Mouse (Mus musculus): ENCODE measurements around the gene Ildr1.

Ildr1 gene

DNA sequence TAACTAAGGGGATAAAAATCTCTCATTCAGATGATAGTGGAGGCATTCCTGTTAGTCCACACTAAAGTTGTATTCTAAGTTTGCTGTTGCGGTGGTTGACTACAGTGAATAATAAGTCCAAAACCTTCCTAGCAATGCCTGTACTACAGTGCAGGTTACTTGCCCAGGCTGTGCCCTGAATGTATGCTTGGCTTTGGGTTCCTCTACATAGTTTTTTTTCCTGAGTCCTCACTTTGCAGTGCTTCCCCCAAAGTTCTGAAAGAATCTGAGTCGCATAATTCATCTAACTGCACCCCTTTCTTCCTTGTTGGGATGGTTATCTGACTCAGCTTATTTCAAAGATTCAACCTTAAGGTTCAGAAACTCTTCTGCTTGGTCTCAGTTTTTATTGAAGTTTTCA is 17.9 kb upstream of the Ildr1 start:
- DNase-seq (ENCODE audit: low read depth, low spot score): no peak
- H3K36me3 ChIP-seq (ENCODE audit: control insufficient read depth, insufficient read depth, low read length, poor library complexity, severe bottlenecking): no peaks in the 10 kb centered on the region
- H3K27me3 ChIP-seq (ENCODE audit: control insufficient read depth, insufficient read depth, low read length, poor library complexity, severe bottlenecking): no peaks in the 10 kb centered on the region

DNA sequence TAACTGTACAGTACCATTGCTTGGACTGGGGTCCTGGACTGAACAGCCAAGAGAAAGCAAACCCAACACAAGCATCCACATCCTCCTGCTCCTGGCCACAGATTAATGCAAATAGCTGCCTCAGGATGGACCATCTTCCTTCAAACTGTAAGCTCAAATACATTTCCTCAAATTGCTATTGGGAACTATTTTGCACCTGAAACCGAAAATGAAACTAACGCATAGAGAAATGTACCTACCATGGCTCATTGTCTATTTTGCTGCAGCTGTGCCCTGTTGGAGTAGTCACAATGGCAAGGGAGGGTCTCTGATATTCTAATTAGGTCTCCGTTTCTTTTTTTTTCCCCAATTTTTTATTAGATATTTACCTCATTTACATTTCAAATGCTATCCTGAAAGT is 11.9 kb upstream of the Ildr1 start:
- H3K27me3 ChIP-seq (ENCODE audit: control insufficient read depth, insufficient read depth, low read length, poor library complexity, severe bottlenecking): no peaks in the 10 kb centered on the region
- DNase-seq (ENCODE audit: low read depth, low spot score): peak; percentile 46
- no peaks in the 10 kb centered on the region for H3K36me3 ChIP-seq (ENCODE audit: control insufficient read depth, insufficient read depth, low read length, poor library complexity, severe bottlenecking)

DNA sequence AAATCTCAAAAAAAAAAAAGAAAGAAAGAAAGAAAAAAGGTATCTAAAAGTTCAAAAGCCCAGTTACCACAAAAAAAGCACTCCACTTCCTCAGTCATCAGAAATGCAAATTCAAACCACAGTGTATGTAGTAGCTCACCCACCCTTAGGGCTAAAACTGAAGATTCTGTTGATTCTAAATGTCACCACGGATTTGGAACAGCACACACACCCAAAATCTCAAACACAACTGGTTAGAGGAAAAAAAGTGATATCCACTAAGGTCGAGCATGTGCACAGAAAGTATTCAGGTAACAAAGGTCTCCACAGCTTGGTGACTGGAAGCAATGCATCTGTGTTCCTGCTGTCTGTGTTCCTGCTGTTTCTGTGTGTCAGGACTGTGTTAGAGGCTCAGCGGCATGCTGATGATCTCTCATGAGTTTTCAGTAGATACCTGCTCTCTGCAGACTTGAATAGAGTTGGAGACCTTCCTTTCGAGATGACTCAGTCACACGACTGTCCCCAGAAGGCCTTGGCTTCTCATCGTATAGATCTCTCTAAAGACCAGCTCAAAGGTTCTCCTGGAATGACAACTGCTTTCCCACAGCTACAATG is 9.4 kb upstream of the Ildr1 start:
- H3K36me3 ChIP-seq (ENCODE audit: control insufficient read depth, insufficient read depth, low read length, poor library complexity, severe bottlenecking): no peaks in the 10 kb centered on the region
- peak; percentile 63 for DNase-seq (ENCODE audit: low read depth, low spot score)
- no peaks in the 10 kb centered on the region for H3K27me3 ChIP-seq (ENCODE audit: control insufficient read depth, insufficient read depth, low read length, poor library complexity, severe bottlenecking)

DNA sequence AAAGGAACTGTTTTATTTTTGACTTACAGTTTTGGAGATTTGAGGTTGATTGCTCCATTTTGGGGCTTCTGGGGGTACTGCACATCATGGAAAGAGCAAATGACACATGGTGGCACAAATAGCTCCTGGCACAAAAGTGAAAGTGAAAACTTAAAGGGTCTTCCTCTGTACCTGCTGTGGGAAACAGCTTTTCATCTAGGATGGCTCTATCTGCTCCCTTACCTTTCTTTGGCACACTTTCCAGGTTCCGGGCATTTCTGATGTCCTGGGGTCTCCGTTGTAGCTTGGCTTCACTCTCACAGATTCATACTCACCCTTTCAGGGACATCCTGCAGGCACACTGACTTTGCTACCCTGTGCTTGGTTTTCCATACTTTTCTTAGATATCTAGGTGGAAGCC is 5.7 kb upstream of the Ildr1 start:
- Histone ChIP-seq H3K27me3 (ENCODE audit: control insufficient read depth, insufficient read depth, low read length, poor library complexity, severe bottlenecking) (no peaks in the 10 kb centered on the region), H3K36me3 (ENCODE audit: control insufficient read depth, insufficient read depth, low read length, poor library complexity, severe bottlenecking) (no peaks in the 10 kb centered on the region)
- peak; percentile 49 for DNase-seq (ENCODE audit: low read depth, low spot score)

DNA sequence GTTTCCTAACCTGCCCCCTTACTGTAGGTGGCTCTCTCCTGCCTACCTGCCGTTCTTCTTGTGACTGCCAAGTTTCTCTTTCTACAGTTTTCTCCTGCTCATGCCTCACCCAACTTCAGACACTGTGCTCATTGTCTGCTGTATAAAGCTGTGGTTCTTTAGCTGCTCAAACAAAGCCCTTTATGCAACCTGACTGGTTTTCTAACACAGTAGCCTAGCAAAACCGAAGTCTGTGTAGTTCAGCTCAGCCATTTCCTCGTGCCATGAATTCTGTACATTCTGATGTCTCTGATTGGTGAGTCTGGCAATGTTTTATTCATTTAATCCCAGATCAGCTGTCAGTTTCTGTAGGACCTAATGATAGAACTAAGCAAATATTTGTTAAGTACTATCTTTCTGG is 2.3 kb upstream of the Ildr1 start:
- DNase-seq (ENCODE audit: low read depth, low spot score): no peak
- no peaks in the 10 kb centered on the region for H3K36me3 ChIP-seq (ENCODE audit: control insufficient read depth, insufficient read depth, low read length, poor library complexity, severe bottlenecking)
- no peaks in the 10 kb centered on the region for H3K27me3 ChIP-seq (ENCODE audit: control insufficient read depth, insufficient read depth, low read length, poor library complexity, severe bottlenecking)

DNA sequence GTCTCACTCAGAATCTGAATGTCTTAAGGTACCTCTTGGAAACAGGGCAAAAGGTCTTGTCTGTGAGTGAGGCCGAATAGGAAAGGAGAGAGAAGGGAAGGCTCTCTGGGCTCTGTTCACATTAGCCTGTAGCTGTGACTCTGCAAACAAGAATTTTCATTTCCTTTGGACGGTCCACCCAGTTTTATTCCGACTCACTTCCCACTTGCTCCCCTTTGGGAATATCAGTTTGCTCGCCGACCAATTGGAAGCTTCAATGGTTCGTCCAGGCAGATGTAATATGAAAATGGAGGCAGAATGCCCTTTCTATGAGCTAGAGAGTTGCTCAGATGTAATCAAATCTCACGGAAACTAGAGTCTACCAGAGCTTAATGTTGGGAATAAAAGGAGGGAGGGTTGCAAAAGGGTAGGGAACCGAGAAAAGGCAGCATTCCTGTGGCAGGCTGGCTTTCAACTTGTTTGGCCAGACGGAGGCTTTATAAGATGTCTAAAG is 1.1 kb downstream of the Ildr1 start:
- Histone ChIP-seq H3K27me3 (ENCODE audit: control insufficient read depth, insufficient read depth, low read length, poor library complexity, severe bottlenecking) (no peaks in the 10 kb centered on the region), H3K36me3 (ENCODE audit: control insufficient read depth, insufficient read depth, low read length, poor library complexity, severe bottlenecking) (no peaks in the 10 kb centered on the region)
- no peak for DNase-seq (ENCODE audit: low read depth, low spot score)

DNA sequence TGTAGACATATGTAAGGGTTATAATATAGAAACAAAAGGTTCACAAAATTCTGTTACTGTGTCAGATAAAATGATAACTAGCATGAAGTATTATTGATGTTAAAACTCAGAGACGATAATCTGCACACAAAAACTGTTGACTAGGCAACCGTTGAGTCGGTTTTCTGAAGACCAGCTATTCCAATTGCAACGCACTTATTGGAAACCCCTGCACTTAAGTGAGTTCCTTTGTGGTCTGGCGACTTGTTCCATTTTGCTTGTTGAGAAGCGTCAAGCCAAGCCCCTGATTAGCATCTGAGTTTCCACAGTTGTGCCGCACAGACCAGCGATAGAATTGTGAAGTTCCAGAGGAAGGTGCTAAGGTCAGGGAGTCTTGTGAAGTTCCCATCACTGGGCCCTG is 3.6 kb downstream of the Ildr1 start:
- no peak for DNase-seq (ENCODE audit: low read depth, low spot score)
- H3K27me3 ChIP-seq (ENCODE audit: control insufficient read depth, insufficient read depth, low read length, poor library complexity, severe bottlenecking): no peaks in the 10 kb centered on the region
- H3K36me3 ChIP-seq (ENCODE audit: control insufficient read depth, insufficient read depth, low read length, poor library complexity, severe bottlenecking): no peaks in the 10 kb centered on the region

DNA sequence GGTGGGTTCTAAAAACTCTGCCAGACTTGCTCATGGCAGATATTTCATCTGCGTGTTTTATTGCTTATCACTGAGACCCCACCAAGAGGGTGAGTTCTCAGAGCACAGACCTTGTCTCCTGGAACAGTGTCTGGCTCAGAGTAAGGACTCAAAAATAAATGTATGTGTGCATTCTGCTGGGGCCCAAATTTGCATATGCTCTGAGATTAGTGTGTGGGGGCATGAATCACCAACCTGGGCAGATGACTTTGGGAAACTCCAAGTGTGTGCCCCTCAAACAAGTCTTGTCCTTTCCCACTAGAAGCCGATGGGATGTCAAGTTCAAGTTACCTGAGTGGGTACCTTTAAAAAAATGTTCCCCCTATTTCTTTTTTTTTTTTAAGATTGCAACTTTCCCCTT is 6.7 kb downstream of the Ildr1 start:
- DNase-seq (ENCODE audit: low read depth, low spot score): no peak
- Histone ChIP-seq H3K36me3 (ENCODE audit: control insufficient read depth, insufficient read depth, low read length, poor library complexity, severe bottlenecking) (no peaks in the 10 kb centered on the region), H3K27me3 (ENCODE audit: control insufficient read depth, insufficient read depth, low read length, poor library complexity, severe bottlenecking) (no peaks in the 10 kb centered on the region)

DNA sequence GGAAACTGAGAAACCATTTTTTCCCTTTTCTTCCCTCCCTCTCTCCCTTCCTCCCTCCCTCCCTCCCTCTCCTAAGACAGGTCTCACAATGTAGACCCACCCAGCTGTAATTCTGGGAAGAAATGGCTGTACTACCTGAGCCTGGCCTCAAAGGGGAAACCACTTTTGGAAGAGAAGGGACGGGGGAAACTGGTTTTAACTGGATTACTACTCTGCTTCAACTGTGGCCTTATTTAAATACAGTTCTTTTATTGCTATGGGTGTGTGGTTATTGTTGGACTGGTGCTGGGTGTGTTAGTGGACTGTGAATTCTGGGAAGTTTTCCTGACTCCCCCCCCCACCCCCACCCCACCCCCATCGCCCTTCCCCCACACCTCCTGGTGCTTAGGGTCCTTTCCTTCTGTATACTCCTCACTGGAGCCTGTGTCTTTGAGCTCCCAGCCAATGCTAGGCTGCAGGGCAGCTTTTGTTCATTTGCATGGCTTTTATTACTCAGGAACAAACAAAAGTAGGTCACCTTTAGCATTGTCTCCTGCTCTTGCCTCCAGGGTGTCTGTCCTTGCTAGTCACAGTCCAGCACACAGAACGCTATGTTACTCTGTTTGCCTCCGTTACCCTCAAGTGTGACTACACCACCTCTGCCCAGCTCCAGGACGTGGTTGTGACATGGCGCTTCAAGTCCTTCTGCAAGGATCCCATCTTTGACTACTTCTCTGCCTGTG is 14.1 kb downstream of the Ildr1 start:
- no peaks in the 10 kb centered on the region for H3K27me3 ChIP-seq (ENCODE audit: control insufficient read depth, insufficient read depth, low read length, poor library complexity, severe bottlenecking)

DNA sequence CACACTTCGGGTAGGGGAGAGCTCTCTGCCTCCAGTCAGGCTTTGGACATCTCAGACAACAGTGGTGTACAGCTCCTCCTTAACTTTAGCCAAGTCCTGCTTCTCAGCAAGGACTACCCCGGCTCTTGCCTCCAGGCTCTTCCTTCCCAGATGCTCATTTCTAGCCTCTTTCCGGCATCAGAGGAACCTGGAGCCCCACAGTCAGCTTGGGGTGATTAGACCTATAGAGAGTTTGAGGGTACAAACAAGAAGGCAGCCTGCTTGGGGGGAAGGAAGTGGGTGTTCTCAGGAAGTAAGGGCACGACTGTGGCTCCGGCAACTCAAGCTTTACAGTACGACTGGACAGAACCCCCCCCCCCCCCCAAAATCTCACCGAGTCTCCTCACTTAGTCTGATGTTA is 15.0 kb downstream of the Ildr1 start:
- no peaks in the 10 kb centered on the region for H3K27me3 ChIP-seq (ENCODE audit: control insufficient read depth, insufficient read depth, low read length, poor library complexity, severe bottlenecking)
- peak; percentile 68 for DNase-seq (ENCODE audit: low read depth, low spot score)
- H3K36me3 ChIP-seq (ENCODE audit: control insufficient read depth, insufficient read depth, low read length, poor library complexity, severe bottlenecking): no peaks in the 10 kb centered on the region

More for the DNA sequence above, 14.1 kb downstream of the Ildr1 start:
- H3K36me3 ChIP-seq (ENCODE audit: control insufficient read depth, insufficient read depth, low read length, poor library complexity, severe bottlenecking): no peaks in the 10 kb centered on the region
- peak; percentile 50 for DNase-seq (ENCODE audit: low read depth, low spot score)

DNA sequence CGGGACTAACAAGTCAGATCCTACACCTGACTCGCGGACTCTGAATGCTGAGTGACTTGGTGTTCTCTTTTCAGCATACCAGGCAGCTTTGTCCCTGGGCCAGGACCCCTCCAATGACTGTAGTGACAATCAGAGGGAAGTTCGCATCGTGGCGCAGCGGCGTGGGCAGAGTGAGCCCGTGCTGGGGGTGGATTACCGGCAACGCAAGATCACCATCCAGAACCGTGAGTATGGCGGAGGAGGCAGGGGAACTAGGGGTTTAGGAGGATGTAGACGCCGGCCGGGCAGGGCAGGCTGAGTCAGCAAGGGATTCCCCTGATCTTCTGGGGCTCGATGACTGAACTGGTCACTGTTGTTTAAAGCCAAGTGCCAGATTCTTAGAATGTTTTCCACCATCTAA is 15.6 kb downstream of the Ildr1 start:
- H3K36me3 ChIP-seq (ENCODE audit: control insufficient read depth, insufficient read depth, low read length, poor library complexity, severe bottlenecking): no peaks in the 10 kb centered on the region
- no peaks in the 10 kb centered on the region for H3K27me3 ChIP-seq (ENCODE audit: control insufficient read depth, insufficient read depth, low read length, poor library complexity, severe bottlenecking)
- DNase-seq (ENCODE audit: low read depth, low spot score): peak; percentile 92

DNA sequence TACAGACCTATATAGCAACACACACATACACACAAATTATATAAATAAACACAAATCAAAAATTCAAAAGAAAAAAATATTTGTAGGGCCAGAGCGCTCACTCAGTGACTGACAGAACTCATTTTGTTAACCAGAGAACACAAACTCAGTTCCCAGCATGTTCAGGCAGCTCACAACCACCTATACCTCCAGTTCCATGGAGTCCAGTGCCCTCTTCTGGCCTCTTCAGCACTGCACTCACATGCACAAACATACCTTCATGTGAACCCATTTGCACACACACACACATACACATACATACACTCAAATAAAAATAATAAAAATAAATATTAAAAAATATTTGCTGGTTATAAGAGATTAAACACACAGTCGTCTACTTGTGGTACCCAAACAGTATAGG is 17.0 kb downstream of the Ildr1 start:
- H3K36me3 ChIP-seq (ENCODE audit: control insufficient read depth, insufficient read depth, low read length, poor library complexity, severe bottlenecking): no peaks in the 10 kb centered on the region
- no peaks in the 10 kb centered on the region for H3K27me3 ChIP-seq (ENCODE audit: control insufficient read depth, insufficient read depth, low read length, poor library complexity, severe bottlenecking)
- DNase-seq (ENCODE audit: low read depth, low spot score): peak; percentile 73

DNA sequence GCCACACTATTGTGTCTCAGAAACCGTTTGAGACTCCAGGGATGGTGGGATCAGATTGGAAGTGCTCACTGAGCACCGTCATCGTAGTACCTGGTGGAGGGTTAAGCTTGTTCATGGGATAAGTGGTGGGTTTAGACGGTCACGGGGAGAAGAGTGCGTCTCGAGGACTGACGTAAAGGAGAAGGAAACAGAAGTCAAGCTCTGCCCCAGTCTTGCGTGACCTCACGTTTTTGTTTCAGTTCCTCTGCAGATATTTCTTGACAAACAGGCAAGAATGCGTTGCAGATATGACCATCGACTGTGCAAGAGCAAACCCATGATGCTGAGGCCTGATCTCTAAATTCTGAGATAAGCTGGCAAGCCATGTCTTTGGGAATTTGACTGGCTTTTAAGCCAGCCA is 18.0 kb downstream of the Ildr1 start:
- H3K36me3 ChIP-seq (ENCODE audit: control insufficient read depth, insufficient read depth, low read length, poor library complexity, severe bottlenecking): no peaks in the 10 kb centered on the region
- DNase-seq (ENCODE audit: low read depth, low spot score): peak; percentile 98
- H3K27me3 ChIP-seq (ENCODE audit: control insufficient read depth, insufficient read depth, low read length, poor library complexity, severe bottlenecking): no peaks in the 10 kb centered on the region

DNA sequence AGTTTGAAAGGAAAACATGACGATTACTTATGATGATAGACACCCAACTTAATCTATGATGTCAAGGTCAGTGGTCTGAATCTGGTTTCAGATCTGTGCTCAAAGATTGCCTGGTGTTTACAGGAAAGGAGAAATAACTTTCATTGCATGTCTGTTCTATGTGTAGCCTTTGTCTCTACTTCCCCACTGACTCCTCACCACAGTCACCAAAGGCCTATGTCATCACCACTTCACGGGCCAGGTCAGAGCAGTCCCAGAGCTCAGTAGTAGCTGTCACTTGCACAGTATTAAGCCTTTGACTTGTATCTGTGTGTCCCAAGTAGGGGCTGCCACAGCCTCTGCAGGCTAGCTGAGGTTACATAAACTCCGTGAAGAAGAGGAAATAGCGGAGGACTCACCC is 23.7 kb downstream of the Ildr1 start:
- no peaks in the 10 kb centered on the region for H3K27me3 ChIP-seq (ENCODE audit: control insufficient read depth, insufficient read depth, low read length, poor library complexity, severe bottlenecking)
- H3K36me3 ChIP-seq (ENCODE audit: control insufficient read depth, insufficient read depth, low read length, poor library complexity, severe bottlenecking): no peaks in the 10 kb centered on the region
- DNase-seq (ENCODE audit: low read depth, low spot score): peak; percentile 85

DNA sequence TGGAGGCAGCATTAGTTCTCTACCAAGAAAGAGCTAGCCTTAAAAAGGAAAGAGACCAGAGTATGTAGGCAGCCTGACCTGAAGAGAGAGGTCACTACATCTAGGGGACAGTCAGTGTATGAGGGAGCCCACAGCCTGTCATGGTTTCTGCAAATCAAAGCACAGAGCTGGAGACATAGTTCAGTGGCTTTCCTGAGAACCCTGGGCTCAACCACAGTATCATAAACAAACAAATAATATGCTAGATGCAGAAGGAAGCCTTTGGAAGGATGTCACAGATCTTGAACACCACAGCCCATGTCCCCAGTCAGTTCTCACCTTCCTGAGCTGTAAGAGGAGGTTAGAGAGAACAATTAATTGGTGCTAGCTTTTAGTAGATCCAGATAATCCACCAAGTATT is 24.9 kb downstream of the Ildr1 start:
- no peaks in the 10 kb centered on the region for H3K27me3 ChIP-seq (ENCODE audit: control insufficient read depth, insufficient read depth, low read length, poor library complexity, severe bottlenecking)
- peak; percentile 54 for DNase-seq (ENCODE audit: low read depth, low spot score)
- H3K36me3 ChIP-seq (ENCODE audit: control insufficient read depth, insufficient read depth, low read length, poor library complexity, severe bottlenecking): no peaks in the 10 kb centered on the region

Measured in splenic B cell, adult 2 months (primary cell).